Mouse (Mus musculus): ENCODE data around the gene Defb28. TPM values are rescaled to one million over a fixed set of nuclear protein-coding genes. Genes with fewer than 3 reads are reported as not detected.

Defb28 gene
- not detected in 2 replicates for polyA plus RNA-seq (2014; fragmentation: Nextera tagmentation; extraction: Ambion mirVana)

- Histone ChIP-seq H3K9ac (replicated peaks; ENCODE audit: low read depth, low read length) (no peak within 1 kb of the TSS), H3K4me2 (replicated peaks; ENCODE audit: low read depth, low read length) (no peak within 1 kb of the TSS), H3K4me3 (ENCODE audit: low read depth, low read length) (no peak within 1 kb of the TSS), H3K36me3 (ENCODE audit: control insufficient read depth, insufficient read depth, low read length) (no peaks in the 10 kb centered on the region), H3K4me1 (ENCODE audit: control insufficient read depth, insufficient read depth, low read length) (no peaks in the 10 kb centered on the region), H3K9me3 (ENCODE audit: control insufficient read depth, low read depth, low read length) (no peaks in the 10 kb centered on the region), H3K27me3 (ENCODE audit: control insufficient read depth, insufficient read depth, low read length) (no peaks in the 10 kb centered on the region), H3K27ac (ENCODE audit: low read length) (no peak within 1 kb of the TSS)
- no peak for ATAC-seq (ENCODE audit: insufficient number of reproducible peaks, insufficient read depth, low FRiP score, low read depth)
- WGBS: 76% methylated on average over 4 of the region's 4 CpGs
These were observed at the start of gene Defb28 for GRCm38 (mm10) chr2:152517981-152518380. Gene Defb28 (plus strand): TSS chr2:152518255.

- no peaks in the 10 kb centered on the region for H3K27me3 ChIP-seq (ENCODE audit: control insufficient read depth, insufficient read depth, low read length)
- H3K9me3 ChIP-seq (ENCODE audit: control insufficient read depth, low read depth, low read length): no peaks in the 10 kb centered on the region
- H3K4me3 ChIP-seq (ENCODE audit: low read depth, low read length): no peak overlapping the region
- H3K27ac ChIP-seq (ENCODE audit: low read length): no peak overlapping the region
- no peak overlapping the region for H3K9ac ChIP-seq (replicated peaks; ENCODE audit: low read depth, low read length)
- H3K4me1 ChIP-seq (ENCODE audit: control insufficient read depth, insufficient read depth, low read length): no peaks in the 10 kb centered on the region
- no peaks in the 10 kb centered on the region for H3K36me3 ChIP-seq (ENCODE audit: control insufficient read depth, insufficient read depth, low read length)
- ATAC-seq (ENCODE audit: insufficient number of reproducible peaks, insufficient read depth, low FRiP score, low read depth): no peak
- 29% methylated on average over 7 of the region's 7 CpGs for WGBS
- no peak overlapping the region for H3K4me2 ChIP-seq (replicated peaks; ENCODE audit: low read depth, low read length)
These were observed 47.1 kb upstream of the Defb28 start for GRCm38 (mm10) chr2:152470973-152471372.

- no peaks in the 10 kb centered on the region for H3K27me3 ChIP-seq (ENCODE audit: control insufficient read depth, insufficient read depth, low read length)
- 31% methylated on average over 3 of the region's 3 CpGs for WGBS
- no peak for ATAC-seq (ENCODE audit: insufficient number of reproducible peaks, insufficient read depth, low FRiP score, low read depth)
- no peaks in the 10 kb centered on the region for H3K4me1 ChIP-seq (ENCODE audit: control insufficient read depth, insufficient read depth, low read length)
- no peaks in the 10 kb centered on the region for H3K36me3 ChIP-seq (ENCODE audit: control insufficient read depth, insufficient read depth, low read length)
- no peak overlapping the region for H3K4me3 ChIP-seq (ENCODE audit: low read depth, low read length)
- H3K9me3 ChIP-seq (ENCODE audit: control insufficient read depth, low read depth, low read length): no peaks in the 10 kb centered on the region
- no peak overlapping the region for H3K4me2 ChIP-seq (replicated peaks; ENCODE audit: low read depth, low read length)
- no peak overlapping the region for H3K9ac ChIP-seq (replicated peaks; ENCODE audit: low read depth, low read length)
- H3K27ac ChIP-seq (ENCODE audit: low read length): no peak overlapping the region
These were observed 45.6 kb upstream of the Defb28 start for GRCm38 (mm10) chr2:152472434-152472833.

GRCm38 (mm10) chr2:152476763-152477162, 41.3 kb upstream of the Defb28 start, which contains the start of gene Defb20:
Gene Defb20 (plus strand): TSS chr2:152477063.
- no peak within 1 kb of the TSS for H3K4me2 ChIP-seq (replicated peaks; ENCODE audit: low read depth, low read length)
- no peaks in the 10 kb centered on the region for H3K9me3 ChIP-seq (ENCODE audit: control insufficient read depth, low read depth, low read length)
- no peak for ATAC-seq (ENCODE audit: insufficient number of reproducible peaks, insufficient read depth, low FRiP score, low read depth)
- H3K27me3 ChIP-seq (ENCODE audit: control insufficient read depth, insufficient read depth, low read length): no peaks in the 10 kb centered on the region
- whole genome bisulfite sequencing: 66% methylated on average over 2 of the region's 2 CpGs
- no peak within 1 kb of the TSS for H3K9ac ChIP-seq (replicated peaks; ENCODE audit: low read depth, low read length)
- H3K4me1 ChIP-seq (ENCODE audit: control insufficient read depth, insufficient read depth, low read length): no peaks in the 10 kb centered on the region
- no peaks in the 10 kb centered on the region for H3K36me3 ChIP-seq (ENCODE audit: control insufficient read depth, insufficient read depth, low read length)
- no peak within 1 kb of the TSS for H3K27ac ChIP-seq (ENCODE audit: low read length)
- no peak within 1 kb of the TSS for H3K4me3 ChIP-seq (ENCODE audit: low read depth, low read length)

GRCm38 (mm10) chr2:152480881-152481280, 37.2 kb upstream of the Defb28 start:
- Histone ChIP-seq H3K9me3 (ENCODE audit: control insufficient read depth, low read depth, low read length) (no peaks in the 10 kb centered on the region), H3K27me3 (ENCODE audit: control insufficient read depth, insufficient read depth, low read length) (no peaks in the 10 kb centered on the region), H3K4me3 (ENCODE audit: low read depth, low read length) (no peak overlapping the region), H3K4me1 (ENCODE audit: control insufficient read depth, insufficient read depth, low read length) (no peaks in the 10 kb centered on the region), H3K9ac (replicated peaks; ENCODE audit: low read depth, low read length) (no peak overlapping the region), H3K36me3 (ENCODE audit: control insufficient read depth, insufficient read depth, low read length) (no peaks in the 10 kb centered on the region), H3K4me2 (replicated peaks; ENCODE audit: low read depth, low read length) (no peak overlapping the region), H3K27ac (ENCODE audit: low read length) (no peak overlapping the region)
- WGBS: 90% methylated on average over 3 of the region's 3 CpGs
- no peak for ATAC-seq (ENCODE audit: insufficient number of reproducible peaks, insufficient read depth, low FRiP score, low read depth)

GRCm38 (mm10) chr2:152481726-152482125, 36.3 kb upstream of the Defb28 start:
- Histone ChIP-seq H3K4me2 (replicated peaks; ENCODE audit: low read depth, low read length) (no peak overlapping the region), H3K4me3 (ENCODE audit: low read depth, low read length) (no peak overlapping the region), H3K9me3 (ENCODE audit: control insufficient read depth, low read depth, low read length) (no peaks in the 10 kb centered on the region), H3K9ac (replicated peaks; ENCODE audit: low read depth, low read length) (no peak overlapping the region), H3K27ac (ENCODE audit: low read length) (no peak overlapping the region), H3K36me3 (ENCODE audit: control insufficient read depth, insufficient read depth, low read length) (no peaks in the 10 kb centered on the region), H3K27me3 (ENCODE audit: control insufficient read depth, insufficient read depth, low read length) (no peaks in the 10 kb centered on the region), H3K4me1 (ENCODE audit: control insufficient read depth, insufficient read depth, low read length) (no peaks in the 10 kb centered on the region)
- 91% methylated on average over 7 of the region's 7 CpGs for WGBS
- no peak for ATAC-seq (ENCODE audit: insufficient number of reproducible peaks, insufficient read depth, low FRiP score, low read depth)

GRCm38 (mm10) chr2:152487024-152487423, 31.0 kb upstream of the Defb28 start:
- Histone ChIP-seq H3K9me3 (ENCODE audit: control insufficient read depth, low read depth, low read length) (no peaks in the 10 kb centered on the region), H3K4me3 (ENCODE audit: low read depth, low read length) (no peak overlapping the region), H3K27me3 (ENCODE audit: control insufficient read depth, insufficient read depth, low read length) (no peaks in the 10 kb centered on the region), H3K36me3 (ENCODE audit: control insufficient read depth, insufficient read depth, low read length) (no peaks in the 10 kb centered on the region), H3K27ac (ENCODE audit: low read length) (no peak overlapping the region), H3K4me2 (replicated peaks; ENCODE audit: low read depth, low read length) (no peak overlapping the region), H3K9ac (replicated peaks; ENCODE audit: low read depth, low read length) (no peak overlapping the region), H3K4me1 (ENCODE audit: control insufficient read depth, insufficient read depth, low read length) (no peaks in the 10 kb centered on the region)
- 67% methylated on average over 2 of the region's 2 CpGs for WGBS
- ATAC-seq (ENCODE audit: insufficient number of reproducible peaks, insufficient read depth, low FRiP score, low read depth): no peak

- H3K4me2 ChIP-seq (replicated peaks; ENCODE audit: low read depth, low read length): no peak within 1 kb of the TSS
- H3K27ac ChIP-seq (ENCODE audit: low read length): no peak within 1 kb of the TSS
- no peaks in the 10 kb centered on the region for H3K4me1 ChIP-seq (ENCODE audit: control insufficient read depth, insufficient read depth, low read length)
- no peaks in the 10 kb centered on the region for H3K9me3 ChIP-seq (ENCODE audit: control insufficient read depth, low read depth, low read length)
- no peak for ATAC-seq (ENCODE audit: insufficient number of reproducible peaks, insufficient read depth, low FRiP score, low read depth)
- no peaks in the 10 kb centered on the region for H3K36me3 ChIP-seq (ENCODE audit: control insufficient read depth, insufficient read depth, low read length)
- no peaks in the 10 kb centered on the region for H3K27me3 ChIP-seq (ENCODE audit: control insufficient read depth, insufficient read depth, low read length)
- H3K4me3 ChIP-seq (ENCODE audit: low read depth, low read length): no peak within 1 kb of the TSS
- no peak within 1 kb of the TSS for H3K9ac ChIP-seq (replicated peaks; ENCODE audit: low read depth, low read length)
These were observed 28.0 kb upstream of the Defb28 start, which contains the start of gene Defb22 for GRCm38 (mm10) chr2:152490038-152490437. Gene Defb22 (minus strand): TSS chr2:152490138.

GRCm38 (mm10) chr2:152493151-152493550, 24.9 kb upstream of the Defb28 start:
- 69% methylated on average over 6 of the region's 6 CpGs for WGBS
- no peak overlapping the region for H3K27ac ChIP-seq (ENCODE audit: low read length)
- no peaks in the 10 kb centered on the region for H3K36me3 ChIP-seq (ENCODE audit: control insufficient read depth, insufficient read depth, low read length)
- no peak overlapping the region for H3K4me2 ChIP-seq (replicated peaks; ENCODE audit: low read depth, low read length)
- H3K9ac ChIP-seq (replicated peaks; ENCODE audit: low read depth, low read length): no peak overlapping the region
- H3K4me1 ChIP-seq (ENCODE audit: control insufficient read depth, insufficient read depth, low read length): no peaks in the 10 kb centered on the region
- H3K9me3 ChIP-seq (ENCODE audit: control insufficient read depth, low read depth, low read length): no peaks in the 10 kb centered on the region
- no peak overlapping the region for H3K4me3 ChIP-seq (ENCODE audit: low read depth, low read length)
- no peaks in the 10 kb centered on the region for H3K27me3 ChIP-seq (ENCODE audit: control insufficient read depth, insufficient read depth, low read length)
- no peak for ATAC-seq (ENCODE audit: insufficient number of reproducible peaks, insufficient read depth, low FRiP score, low read depth)
